Mouse (Mus musculus): ENCODE data around the gene Cpne5.
"Not testable (repeated sequence)": the region's sequence is repeated elsewhere in the genome, so short reads cannot be mapped to it uniquely, and the experiment has no call there.

Cpne5 gene

DNA sequence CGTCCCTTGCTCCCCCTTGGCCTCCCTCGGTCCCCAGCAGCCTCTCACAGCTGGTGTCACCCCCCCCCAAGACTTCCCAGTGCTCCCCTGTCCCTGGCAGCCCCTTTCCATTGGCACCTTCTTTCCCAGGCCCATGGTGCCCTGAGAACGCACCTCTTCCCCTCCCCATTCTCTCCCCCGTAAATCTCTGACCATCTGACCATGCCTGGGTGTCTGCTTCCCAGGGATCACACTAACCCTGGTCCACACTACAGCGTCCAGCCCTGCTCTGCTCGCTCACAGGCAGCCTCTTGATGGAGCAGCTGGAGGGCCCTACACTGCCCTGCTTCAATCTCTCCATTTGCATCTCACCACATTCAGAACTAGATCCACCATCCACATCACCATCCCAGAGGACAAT lies 18.5 kb upstream of the Cpne5 start:
- DNase-seq = no peak

DNA sequence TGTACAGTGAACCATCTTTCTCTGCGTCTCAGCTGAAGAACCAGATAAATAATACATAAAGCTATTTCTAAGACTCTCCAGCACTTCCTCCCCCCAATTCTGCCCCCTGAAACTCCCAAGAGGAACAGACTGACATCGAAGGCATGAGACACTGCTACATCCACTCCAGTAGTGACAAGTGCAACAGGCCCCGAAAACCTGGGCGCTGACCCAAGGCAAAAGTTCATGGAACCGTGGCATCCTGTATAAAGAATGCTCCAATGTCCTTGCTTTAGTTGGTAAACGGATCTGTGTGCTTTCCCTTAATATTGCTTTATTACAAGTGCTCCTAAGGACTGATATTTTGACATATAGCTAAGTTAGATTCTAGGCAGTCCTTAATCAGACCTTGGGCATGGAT lies 16.8 kb upstream of the Cpne5 start:
- not testable (repeated sequence) for DNase-seq

DNA sequence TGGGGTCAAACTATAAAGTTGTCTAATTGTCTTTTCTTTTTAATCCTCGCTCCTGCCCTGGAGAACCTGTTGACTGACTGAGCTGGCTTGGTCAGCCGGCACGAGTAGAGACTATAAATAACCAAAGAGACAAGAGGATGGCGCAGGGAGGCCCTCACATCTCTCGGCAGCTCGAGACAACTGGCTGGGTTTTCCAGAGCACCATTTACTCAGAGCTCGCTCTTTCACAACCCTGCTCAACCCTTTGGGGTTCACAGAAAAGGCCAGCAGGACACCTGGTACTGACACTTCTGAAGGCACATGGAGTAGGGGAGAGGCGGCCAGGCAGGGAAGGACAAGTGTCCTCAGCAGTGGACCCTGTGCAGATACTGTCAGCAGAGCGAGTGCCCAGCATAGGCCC lies 15.7 kb upstream of the Cpne5 start:
- no peak for DNase-seq

DNA sequence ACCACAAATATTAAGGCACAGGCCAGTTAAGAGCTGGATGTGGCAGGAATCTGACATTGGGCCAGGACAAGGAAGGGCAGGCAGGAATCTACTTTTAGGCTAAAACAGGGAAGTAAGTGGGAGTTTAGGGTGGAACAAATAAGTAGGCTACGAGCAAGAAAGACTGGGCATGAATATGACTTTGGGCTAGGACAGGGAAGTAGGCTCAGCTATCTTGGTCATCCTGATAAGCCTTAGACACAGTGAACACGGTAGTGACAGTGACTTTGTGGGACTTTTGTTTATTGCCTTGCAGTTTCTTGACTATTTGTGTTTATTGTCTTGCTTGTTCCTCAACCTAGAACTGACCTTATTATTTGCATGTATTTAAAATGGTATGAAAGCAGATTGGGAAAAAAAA lies 15.3 kb upstream of the Cpne5 start:
- DNase-seq = no peak

DNA sequence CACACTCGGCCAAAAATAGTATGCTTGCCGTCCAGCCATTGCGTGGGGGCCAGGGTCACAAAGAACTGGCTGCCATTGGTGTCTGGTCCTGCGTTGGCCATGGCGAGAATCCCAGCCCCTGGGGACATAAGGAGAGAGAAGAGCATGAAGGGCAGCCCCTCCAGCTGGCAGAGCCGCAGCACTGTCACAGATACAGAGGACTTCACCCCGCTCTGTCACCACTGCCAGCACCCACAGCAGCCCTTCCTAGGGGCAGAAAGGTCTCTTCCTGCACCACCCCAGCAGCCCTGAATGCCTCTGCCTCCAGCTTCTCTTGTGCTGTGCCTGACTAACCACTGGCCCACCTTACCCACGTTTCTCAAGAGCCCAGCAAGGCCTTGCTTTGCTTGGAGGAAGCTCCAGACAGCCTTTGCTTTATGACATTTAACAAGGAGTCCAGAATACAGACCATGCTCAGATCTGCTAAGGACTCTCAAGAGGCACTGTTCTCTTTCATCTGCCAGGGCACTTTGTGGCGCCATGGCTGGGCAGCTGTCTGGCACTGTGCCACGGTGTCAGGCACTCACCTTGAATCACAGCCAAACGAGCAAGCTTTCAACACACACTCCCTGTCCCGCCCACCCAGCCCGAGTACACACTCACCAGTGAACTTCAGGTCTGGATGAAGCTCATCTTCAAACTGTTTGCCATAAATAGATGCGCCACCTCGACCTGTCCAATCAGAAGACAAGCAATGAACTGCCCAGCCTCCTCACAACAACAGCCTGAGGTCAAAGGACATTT lies 13.8 kb upstream of the Cpne5 start:
- no peak for DNase-seq

DNA sequence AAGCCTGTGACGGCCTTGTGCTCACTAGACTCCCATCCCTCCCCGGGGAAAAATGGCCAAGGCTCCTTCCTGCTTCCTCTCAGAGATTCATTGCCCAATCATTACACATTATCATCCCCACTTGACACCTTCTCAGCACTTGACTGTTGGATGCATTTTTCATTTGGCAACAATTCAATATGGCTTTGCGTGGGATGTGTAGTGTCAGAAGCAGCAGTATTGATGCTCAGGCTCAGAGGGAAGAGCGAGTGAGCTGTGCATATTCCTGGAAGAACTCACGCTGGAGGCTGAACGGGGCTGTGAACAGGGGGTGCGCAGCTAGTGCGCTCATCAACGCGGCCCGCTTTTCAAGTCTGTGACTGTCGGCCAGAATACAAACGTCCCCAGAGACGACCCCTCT lies 13.0 kb upstream of the Cpne5 start:
- DNase-seq = not testable (repeated sequence)

DNA sequence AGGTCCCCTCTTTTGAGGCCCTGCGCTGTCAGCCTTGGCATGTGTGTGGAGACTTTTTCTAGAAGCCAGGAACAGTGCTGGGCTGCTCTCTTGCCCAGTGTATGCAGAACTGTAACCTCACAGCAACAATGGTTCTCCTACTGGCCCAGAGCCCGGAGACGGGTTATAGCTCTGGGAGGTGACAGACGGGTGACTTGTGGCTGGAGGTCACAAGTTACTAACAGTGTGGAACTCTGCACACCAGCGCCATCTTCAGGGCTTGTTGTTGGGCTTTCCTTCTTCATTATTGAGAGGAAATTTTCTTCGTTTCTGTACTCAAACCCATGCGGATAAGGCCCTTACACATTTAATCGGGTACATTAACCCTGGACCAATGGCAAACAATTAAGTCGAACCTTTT lies 11.5 kb upstream of the Cpne5 start:
- no peak for DNase-seq

DNA sequence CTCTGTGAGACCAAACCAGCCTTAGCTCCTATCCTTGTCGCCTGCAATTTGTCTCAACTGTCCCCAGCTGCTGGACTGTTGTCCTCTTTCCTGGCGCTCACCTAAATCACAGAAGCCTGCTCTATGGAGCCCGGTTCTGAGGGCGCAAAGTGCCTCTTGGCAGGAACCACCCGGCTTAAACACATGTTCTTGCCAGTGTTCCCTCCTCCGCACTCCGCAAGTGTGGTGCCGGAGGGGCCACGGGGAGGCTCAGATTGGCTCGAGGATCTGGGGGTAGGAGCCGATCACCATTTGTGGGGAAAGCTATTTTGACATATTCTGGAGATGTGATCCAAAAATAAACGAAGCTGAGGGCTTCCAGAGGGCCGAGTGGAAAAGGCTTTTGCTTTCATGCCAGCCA lies 9.9 kb upstream of the Cpne5 start:
- no peak for DNase-seq

DNA sequence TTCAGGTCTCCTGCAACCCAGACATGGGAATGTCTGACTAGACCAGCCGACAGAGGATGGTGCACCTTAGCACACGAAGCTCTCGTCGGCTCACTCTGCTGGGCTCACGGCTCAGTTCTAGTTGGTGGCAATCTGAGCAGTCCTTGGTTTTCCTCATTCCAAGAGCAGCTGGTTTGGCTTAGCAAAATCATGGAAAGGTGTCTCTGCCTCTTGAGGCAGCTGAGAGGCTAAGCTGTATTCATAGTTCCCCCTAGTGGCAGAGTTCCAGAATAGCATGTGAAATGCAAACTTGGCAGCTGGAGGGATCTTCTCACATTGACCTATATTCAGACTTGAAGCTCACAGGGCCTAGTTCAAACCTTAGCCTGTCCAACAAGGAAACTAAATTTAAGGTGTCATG lies 8.6 kb upstream of the Cpne5 start:
- peak in 1 of 2 experiments; percentile 39 for DNase-seq

DNA sequence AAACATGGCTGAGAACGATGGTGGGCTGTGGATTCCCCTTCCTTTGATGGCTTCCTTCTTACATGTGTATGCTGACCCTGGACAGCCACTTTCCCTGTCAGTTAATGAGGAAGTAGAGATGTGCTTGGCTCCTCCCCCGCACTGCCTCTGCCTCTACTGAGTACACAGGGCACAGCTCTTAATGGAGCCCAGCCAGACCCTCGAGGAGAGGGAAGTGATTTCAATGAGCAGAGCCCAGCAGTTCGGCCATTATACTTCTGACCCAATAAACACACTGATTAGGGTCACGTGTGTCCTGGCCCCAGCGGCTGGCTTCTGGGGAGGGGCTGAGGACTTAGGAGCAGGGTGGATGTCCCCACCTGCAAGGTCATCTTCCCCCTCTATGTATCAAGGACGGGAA lies 7.8 kb upstream of the Cpne5 start:
- DNase-seq = no peak

DNA sequence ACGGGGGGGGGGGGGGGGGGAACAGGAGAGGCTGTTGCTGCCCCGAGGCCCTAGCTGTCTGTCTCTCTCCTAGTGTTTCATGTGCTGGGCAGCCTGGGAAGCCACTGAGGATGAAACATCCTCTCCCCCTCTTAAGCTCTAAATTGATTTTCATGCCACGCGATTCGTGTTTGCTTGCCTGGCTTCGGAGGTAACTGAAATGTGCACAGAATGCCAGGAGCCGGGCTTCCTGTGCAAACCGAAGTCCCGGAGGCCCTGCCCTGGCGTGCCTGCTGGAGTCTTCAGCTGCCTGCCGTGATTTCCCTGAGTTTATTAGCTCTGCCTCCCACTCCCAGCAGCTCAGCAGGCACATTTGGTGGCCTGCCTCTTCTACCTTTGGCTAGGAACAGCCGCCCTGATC lies 6.9 kb upstream of the Cpne5 start:
- no peak for DNase-seq

DNA sequence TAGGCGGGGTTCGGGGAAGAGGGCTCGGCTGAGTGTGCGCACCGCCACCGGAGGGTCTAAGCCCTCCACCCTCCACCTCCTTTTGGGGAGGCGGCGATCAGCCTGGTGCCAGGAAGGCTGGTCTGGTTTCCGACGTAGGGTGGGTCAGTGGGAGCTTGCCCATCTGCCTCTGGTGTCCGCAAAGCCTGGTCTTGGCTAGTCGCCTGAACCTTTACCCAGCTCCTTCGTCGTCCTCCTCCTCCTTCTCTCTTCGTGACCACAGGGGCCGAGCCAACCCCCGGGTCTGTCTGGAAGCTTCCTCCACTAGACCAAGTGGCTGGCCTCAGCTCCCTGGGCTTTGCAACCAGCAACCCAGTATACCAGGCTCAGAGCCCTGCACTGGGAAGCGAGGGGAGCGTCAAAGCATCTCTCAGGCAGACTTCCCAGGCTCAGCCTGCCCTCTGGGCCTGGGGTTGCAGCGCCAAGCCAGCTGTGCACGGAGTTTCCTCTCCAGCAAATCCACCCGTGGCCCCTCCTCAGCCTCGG lies 516 bp upstream of the Cpne5 start:
- DNase-seq = no peak

DNA sequence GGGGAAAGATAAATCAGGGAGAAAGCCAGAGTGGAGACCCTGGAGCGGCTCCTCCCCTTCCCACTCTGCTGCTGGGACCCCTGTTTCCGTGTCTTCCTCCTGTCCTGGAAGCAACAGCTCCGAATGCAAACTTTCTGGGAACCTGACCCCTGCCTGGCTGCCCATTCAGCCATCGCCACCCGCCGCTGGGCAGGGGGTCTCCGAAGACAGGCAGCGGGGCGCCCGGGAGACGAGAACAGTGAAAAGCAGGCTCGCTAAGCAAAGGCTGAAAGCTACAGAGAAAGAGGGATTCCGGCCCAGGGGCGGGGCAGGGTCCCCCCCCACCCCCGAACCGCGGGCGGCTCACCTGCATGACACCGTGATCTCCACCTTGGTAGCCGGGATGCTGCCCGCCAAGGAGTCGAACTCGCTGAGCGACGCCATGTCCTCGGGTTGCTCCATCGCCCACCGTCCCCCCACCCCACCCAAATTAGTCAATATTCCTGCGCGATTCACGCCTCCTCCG lies 648 bp downstream of the Cpne5 start:
- no peak for DNase-seq

DNA sequence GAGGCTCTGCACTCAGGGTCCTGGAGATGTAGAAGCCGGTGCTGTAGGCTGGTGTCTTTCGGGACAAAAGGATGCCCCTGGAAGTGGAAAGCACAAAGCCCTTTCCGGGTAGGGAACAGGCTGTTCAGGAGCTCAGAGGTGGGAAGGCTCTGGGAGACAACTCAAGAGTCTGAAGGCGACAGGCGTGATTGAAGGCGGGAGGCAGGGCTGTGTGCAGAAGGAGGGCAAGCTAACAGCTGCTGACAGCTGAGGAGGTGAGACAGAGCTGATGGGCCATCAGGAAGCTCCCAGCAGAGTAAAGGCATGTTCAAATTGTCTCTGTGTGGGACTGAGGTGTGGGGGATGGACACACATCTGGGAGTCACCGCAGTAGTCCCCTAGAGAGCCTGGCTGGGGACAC lies 1.9 kb downstream of the Cpne5 start:
- no peak for DNase-seq

DNA sequence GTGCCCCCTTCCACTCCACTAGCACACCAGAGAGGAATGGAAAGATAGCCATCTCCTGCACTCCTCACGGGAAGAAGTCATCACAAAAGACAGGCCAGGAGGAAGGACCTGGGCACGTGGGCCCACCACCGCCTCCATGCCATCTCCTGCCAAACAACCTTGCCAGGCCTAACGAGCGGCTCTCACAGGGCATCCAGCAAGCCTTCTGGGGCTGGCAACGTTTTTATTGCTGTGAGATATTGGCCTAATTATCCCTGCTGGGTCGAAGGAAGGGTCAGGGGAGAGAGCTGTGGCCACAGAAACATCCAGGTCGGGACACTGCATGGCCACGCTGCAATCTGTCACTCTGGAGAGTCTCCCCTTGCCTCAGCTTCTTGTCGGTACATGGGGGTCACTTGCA lies 6.9 kb downstream of the Cpne5 start:
- peak in 1 of 2 experiments; percentile 22 for DNase-seq

DNA sequence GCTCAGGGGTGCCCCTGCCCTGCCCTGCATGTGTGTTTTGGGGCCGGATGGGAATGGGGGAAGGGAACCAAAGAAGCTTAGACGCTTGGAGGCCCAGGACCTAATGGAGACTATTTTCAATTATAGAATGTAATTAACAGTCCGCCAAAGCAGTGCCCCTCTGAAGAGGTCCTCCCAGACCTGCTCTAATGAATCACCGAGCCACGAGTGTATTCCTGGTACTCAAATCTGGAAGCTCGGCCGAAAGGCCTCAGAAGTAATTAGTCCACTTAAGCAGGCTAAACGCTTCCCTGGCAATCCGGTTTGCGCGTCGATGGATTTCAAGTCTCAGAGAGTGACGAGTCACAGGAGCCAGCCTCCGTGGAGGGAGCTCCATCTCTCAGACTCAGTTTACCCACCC lies 17.3 kb downstream of the Cpne5 start:
- no peak for DNase-seq

DNA sequence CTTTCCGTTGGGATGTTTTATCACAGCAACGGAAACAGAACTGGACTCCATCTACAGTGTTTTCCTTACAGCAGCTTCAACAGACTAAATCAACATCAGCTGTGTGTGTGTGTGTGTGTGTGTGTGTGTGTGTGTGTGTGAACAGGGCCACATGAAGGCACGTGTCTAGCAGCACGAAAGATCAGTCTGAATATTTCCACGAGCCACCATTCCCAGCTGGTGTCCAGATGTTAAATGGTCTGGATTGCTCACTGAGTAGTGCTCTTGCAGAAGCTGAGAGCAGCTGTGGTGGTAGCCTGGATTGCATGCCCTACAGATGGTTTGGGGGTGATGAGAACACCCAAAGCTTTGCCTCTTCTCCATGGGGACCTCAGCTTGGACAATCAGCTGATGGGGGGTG lies 19.9 kb downstream of the Cpne5 start:
- no peak for DNase-seq

DNA sequence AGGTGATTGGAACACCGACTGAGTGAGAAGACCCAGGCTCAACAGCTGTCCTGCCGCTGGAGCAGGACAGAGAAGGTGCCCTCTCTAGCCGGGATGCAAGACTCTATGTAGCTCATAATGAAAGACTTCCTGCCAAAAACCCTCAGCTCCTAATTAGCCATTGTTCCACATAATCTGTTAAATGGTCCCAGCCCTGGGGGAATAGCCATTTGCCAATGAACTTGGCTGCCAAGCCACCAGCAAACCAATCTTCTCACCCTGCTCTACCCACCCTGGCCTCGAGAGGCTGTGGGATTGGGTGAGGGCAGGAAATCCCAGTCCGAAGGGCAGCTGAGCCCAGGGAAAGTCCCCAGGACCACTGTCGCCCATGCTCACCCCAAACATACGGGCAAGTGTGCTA lies 21.9 kb downstream of the Cpne5 start:
- no peak for DNase-seq

DNA sequence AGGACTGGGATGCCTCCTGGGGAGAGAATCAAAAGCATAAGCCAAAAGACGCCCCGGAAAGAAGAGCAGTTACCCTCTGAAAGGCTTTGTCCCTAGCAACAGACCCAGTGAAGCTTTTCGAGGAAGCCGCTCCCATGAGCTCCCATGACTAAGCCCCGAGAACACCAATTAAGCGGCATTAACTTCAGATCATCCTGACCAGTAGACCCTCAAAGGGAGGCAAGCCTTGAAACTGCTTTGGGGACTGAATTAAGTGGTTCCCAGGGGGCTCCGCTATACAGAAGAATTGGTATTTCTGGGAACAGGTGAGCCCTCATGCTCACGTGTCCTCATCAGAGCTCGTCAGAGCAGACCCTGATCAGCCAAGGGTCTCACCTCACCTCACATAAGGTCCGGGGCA lies 23.3 kb downstream of the Cpne5 start:
- DNase-seq = no peak

DNA sequence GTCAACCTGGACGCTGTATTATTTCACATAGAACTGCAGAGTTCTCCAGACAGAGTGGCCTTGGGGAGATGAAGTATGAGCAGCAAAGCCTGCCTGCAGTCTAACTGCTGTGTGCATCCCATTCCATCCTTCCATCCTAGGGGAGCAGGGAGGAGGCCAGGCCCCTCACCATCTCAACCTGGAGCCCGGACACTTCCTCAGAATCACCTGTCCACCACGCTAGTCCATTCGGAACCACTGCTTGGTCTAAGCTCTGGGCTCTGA lies 23.8 kb downstream of the Cpne5 start:
- DNase-seq = no peak

DNA sequence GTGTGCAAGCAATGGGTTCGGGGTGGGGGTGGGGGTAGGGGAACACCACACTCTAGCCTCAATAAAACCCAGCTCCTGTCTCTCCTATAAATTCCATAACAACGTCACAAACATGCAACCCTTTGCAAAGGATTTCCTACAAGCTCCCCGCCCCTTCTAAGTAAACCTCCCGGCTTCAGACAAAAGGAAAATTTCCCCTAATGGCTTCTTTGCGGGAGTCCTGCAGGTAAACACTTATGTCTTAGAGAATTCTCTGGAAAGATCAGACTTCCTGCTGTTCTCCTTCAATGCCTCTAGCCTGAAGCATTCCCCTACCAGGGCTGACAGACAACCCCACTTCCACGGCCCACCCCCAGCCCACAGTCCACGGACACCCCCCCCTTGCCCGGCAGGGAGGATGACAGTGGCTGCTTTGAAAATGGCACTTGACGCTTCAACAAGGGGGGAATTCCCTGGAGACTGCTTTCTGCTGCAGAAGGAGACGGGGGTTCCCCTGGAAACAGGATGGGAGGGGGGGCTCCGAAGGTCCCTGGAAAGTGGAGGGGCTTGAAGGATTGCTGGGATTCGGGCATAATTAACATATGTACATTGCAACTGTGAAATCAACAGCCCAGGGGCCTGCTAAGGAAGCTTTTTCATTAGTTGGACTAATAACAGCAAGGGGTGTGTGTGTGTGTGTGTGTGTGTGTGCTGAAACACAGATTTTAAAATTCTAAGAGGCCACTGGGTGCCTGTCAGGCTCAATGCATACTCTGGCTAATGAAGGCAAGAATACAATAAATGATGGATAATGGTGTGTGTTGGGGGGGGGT lies 24.4 kb downstream of the Cpne5 start:
- no peak for DNase-seq

DNA sequence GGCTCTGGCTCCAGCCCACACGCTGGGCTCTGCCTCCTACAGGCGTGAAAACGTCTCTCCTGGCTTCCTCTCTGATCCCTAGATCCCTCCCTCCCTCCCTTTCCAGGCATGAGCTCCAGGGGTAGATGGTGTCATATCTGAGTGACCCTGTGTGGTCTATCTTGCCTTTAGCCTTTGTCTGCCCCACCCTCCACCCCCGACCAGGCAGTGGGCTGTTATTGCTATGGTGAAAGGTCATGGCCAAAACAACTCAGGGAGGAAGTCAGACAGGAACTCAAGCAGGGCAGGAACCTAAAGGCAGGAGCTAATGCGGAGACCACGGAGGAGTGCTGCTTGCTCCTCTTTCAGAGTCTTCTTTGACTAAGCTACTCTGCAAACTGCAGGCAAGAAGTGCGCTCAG lies 26.1 kb downstream of the Cpne5 start:
- no peak for DNase-seq

DNA sequence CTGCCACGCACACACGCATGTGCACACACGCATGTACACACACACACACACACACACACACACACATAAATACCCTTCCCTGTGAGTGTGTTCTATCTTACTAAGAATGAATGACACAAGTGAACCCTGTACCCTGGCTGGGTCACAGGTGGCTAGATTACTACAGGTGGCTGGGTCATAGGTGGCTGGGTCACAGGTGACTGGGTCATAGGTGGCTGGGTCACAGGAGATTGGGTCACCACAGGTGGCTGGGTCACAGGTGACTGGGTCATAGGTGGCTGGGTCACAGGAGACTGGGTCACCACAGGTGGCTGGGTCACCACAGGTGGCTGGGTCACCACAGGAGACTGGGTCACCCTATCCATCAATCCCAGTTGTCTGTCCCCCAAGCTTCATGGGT lies 27.9 kb downstream of the Cpne5 start:
- DNase-seq = no peak

DNA sequence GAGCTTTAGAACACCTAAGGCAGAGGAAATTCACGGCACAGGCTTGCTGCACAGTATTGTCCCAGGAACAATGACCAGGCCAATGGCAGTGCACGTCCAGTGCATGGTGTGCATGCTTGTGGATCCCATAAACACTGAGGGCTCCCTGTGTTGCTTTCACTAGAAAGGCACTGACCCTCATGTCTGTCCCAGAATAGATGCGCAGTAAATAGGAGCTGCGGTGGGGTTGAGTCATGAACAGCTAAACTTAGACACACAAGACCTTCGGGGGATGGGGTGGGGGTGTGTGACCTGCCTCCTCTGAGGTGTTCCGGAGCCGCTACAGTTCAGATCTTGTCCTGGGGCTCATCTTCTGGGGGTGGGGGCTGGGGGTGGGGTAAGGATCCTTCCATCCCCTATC lies 31.9 kb downstream of the Cpne5 start:
- no peak for DNase-seq

Measured in cerebellum, postnatal 36 days (tissue).